Mouse (Mus musculus): ENCODE data around the gene Hmgcll1. TPM values are rescaled to one million over a fixed set of nuclear protein-coding genes. Genes with fewer than 3 reads are reported as not detected.

Gene Hmgcll1
- polyA plus RNA-seq, 1 experiment = 0.05 TPM

GRCm38 (mm10) chr9:76162446-76162845, 147.8 kb downstream of the Hmgcll1 start:
- no peaks in the 10 kb centered on the region for H3K27me3 ChIP-seq (ENCODE audit: control insufficient read depth, insufficient read depth, low read length)
- H3K36me3 ChIP-seq (ENCODE audit: control insufficient read depth, insufficient read depth, low read length) = no peaks in the 10 kb centered on the region
- no peak overlapping the region for H3K4me3 ChIP-seq (ENCODE audit: control insufficient read depth, insufficient read depth, low read length)
- no peaks in the 10 kb centered on the region for H3K4me1 ChIP-seq (replicated peaks; ENCODE audit: control insufficient read depth, insufficient read depth, low read length)
- WGBS = 86% methylated on average over 8 of the region's 8 CpGs
- H3K27ac ChIP-seq (ENCODE audit: control insufficient read depth, insufficient read depth, low read length) = no peak overlapping the region
- TF ChIP-seq CTCF (IDR thresholded peaks at IDR 0.05; ENCODE audit: borderline replicate concordance, control insufficient read depth, extremely low read depth, insufficient read depth, low read length, poor library complexity) (no peak), POLR2A (IDR thresholded peaks at IDR 0.05; ENCODE audit: control insufficient read depth, extremely low read depth, insufficient read depth, low read length, poor library complexity) (no peak)
- no peak for DNase-seq

GRCm38 (mm10) chr9:76168355-76168754, 153.7 kb downstream of the Hmgcll1 start:
- H3K4me1 ChIP-seq (replicated peaks; ENCODE audit: control insufficient read depth, insufficient read depth, low read length) = no peaks in the 10 kb centered on the region
- no peak overlapping the region for H3K27ac ChIP-seq (ENCODE audit: control insufficient read depth, insufficient read depth, low read length)
- TF ChIP-seq POLR2A (IDR thresholded peaks at IDR 0.05; ENCODE audit: control insufficient read depth, extremely low read depth, insufficient read depth, low read length, poor library complexity) (no peak), CTCF (IDR thresholded peaks at IDR 0.05; ENCODE audit: borderline replicate concordance, control insufficient read depth, extremely low read depth, insufficient read depth, low read length, poor library complexity) (no peak)
- no peaks in the 10 kb centered on the region for H3K36me3 ChIP-seq (ENCODE audit: control insufficient read depth, insufficient read depth, low read length)
- H3K4me3 ChIP-seq (ENCODE audit: control insufficient read depth, insufficient read depth, low read length) = no peak overlapping the region
- WGBS = 48% methylated on average over 3 of the region's 3 CpGs
- no peak for DNase-seq
- no peaks in the 10 kb centered on the region for H3K27me3 ChIP-seq (ENCODE audit: control insufficient read depth, insufficient read depth, low read length)

GRCm38 (mm10) chr9:76172686-76173295, 158.1 kb downstream of the Hmgcll1 start:
- H3K4me3 ChIP-seq (ENCODE audit: control insufficient read depth, insufficient read depth, low read length) = no peak overlapping the region
- WGBS = 88% methylated on average over 5 of the region's 5 CpGs
- H3K27ac ChIP-seq (ENCODE audit: control insufficient read depth, insufficient read depth, low read length) = no peak overlapping the region
- H3K27me3 ChIP-seq (ENCODE audit: control insufficient read depth, insufficient read depth, low read length) = no peaks in the 10 kb centered on the region
- DNase-seq = no peak
- no peaks in the 10 kb centered on the region for H3K36me3 ChIP-seq (ENCODE audit: control insufficient read depth, insufficient read depth, low read length)
- TF ChIP-seq CTCF (IDR thresholded peaks at IDR 0.05; ENCODE audit: borderline replicate concordance, control insufficient read depth, extremely low read depth, insufficient read depth, low read length, poor library complexity) (no peak), POLR2A (IDR thresholded peaks at IDR 0.05; ENCODE audit: control insufficient read depth, extremely low read depth, insufficient read depth, low read length, poor library complexity) (no peak)
- no peaks in the 10 kb centered on the region for H3K4me1 ChIP-seq (replicated peaks; ENCODE audit: control insufficient read depth, insufficient read depth, low read length)

GRCm38 (mm10) chr9:76179221-76179620, 164.6 kb downstream of the Hmgcll1 start:
- no peaks in the 10 kb centered on the region for H3K4me1 ChIP-seq (replicated peaks; ENCODE audit: control insufficient read depth, insufficient read depth, low read length)
- H3K4me3 ChIP-seq (ENCODE audit: control insufficient read depth, insufficient read depth, low read length) = no peak overlapping the region
- no peak overlapping the region for H3K27ac ChIP-seq (ENCODE audit: control insufficient read depth, insufficient read depth, low read length)
- TF ChIP-seq CTCF (IDR thresholded peaks at IDR 0.05; ENCODE audit: borderline replicate concordance, control insufficient read depth, extremely low read depth, insufficient read depth, low read length, poor library complexity) = no peak
- no peak for TF ChIP-seq POLR2A (IDR thresholded peaks at IDR 0.05; ENCODE audit: control insufficient read depth, extremely low read depth, insufficient read depth, low read length, poor library complexity)
- H3K27me3 ChIP-seq (ENCODE audit: control insufficient read depth, insufficient read depth, low read length) = no peaks in the 10 kb centered on the region
- no peak for DNase-seq
- no peaks in the 10 kb centered on the region for H3K36me3 ChIP-seq (ENCODE audit: control insufficient read depth, insufficient read depth, low read length)

Other genes with a start within 250 kb of the Hmgcll1 start
- 0.04 and 0.06 TPM in 2 replicates for gene Bmp5, start 239.5 kb upstream of the Hmgcll1 start, polyA plus RNA-seq (2012; rRNA removed)
- gene Gfral, start 198.8 kb downstream of the Hmgcll1 start, polyA plus RNA-seq (2012; rRNA removed) = not detected in 2 replicates

All from thymus, adult 2 months (tissue).